Mouse (Mus musculus) lung, postnatal 14 days (tissue): Measurements from ENCODE around the gene Prg3.

Experiments used
- DNase-seq: peaks from one replicate; pipeline ENCODE4 v3.0.0; 2021

The Prg3 gene

DNA sequence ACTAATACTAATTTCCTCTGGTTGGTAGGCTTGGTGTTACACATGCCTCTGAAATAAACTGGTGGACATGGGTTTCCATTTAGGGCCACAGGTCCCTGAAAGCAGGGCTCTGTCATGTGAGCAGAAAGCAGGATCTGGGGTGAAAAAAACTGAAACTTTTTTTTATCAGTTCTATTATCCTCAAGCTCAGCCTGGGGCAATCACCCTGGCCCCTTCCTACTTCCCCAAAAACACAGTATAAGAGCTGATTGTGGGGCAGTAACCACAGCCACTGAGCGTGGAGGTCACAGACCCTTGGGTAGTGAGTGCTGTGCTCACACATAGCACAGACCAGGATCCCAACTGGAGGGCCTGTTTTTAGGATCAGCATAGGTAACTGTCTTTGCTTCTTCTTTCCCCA lies at the start of gene Prg3:
TSS of gene Prg3 (plus strand) at position 286 of the 400 bp plus-strand sequence.
- no peak for DNase-seq

DNA sequence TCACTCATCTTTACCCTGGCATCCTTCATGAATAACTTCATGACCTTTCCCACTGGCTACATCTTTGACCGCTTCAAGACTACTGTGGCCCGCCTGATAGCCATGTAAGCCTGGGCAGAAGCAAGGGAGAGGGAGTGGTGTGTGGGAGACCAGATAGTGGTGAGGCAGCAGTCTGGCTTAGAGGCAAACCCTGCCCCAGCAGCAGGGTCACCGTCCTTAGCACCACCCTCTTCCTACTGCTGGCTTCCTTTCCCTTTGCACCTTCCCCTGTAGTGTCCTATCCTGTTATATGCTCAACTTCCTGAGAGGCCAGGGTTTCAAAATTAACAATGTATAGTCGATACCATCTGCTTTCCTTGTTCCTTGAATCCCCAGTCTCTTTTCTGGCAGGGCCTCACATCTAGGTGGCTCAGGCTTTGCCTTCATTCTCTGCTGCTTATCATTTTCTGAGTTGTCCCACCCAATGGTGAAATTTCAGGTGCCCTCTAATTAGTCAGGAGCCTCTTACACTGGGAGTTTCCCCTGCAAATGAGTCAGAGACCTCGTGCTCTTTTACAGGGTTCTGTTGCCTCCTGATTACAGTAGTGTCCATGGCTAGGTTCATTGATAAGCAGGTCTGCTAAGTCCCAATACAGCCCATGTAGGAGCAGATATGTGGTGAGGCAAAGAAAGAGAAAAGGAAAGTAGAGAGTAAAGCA lies 49.6 kb upstream of the Prg3 start:
- peak; percentile 56 for DNase-seq

DNA sequence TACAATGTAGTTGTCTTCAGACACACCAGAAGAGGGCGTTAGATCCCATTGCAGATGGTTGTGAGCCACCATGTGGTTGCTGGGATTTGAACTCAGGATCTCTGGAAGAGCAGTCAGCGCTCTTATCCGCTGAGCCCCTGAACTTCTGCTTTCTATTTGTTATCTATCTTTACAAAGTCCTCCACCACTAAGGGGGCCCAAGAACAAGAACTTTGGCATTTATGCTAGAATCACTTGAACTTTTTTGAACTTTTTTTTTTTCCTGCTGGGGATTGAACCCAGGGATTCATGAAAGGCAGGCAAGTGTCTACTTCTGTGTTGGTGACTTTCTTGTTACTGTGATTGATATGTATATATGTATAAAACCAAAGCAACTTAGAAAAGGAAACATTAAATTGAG lies 48.7 kb upstream of the Prg3 start:
- no peak for DNase-seq

DNA sequence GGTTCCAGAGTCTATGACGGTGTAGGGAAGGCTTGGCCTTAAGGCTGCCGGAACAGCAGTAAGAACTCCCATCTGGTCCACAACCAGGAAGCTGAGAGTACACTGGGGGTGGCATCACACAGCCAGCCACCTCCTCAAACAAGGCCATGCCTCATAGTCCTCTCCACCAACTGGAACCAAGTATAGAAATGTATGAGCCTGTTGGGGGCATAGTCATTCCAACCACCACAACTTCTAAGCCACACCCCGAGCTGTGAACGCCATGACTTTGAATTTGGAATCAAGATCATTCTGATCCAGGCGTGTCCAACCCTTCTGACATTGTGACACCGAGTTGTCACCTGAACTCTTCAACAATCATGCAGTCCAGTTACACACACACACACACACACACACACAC lies 48.3 kb upstream of the Prg3 start:
- no peak for DNase-seq

DNA sequence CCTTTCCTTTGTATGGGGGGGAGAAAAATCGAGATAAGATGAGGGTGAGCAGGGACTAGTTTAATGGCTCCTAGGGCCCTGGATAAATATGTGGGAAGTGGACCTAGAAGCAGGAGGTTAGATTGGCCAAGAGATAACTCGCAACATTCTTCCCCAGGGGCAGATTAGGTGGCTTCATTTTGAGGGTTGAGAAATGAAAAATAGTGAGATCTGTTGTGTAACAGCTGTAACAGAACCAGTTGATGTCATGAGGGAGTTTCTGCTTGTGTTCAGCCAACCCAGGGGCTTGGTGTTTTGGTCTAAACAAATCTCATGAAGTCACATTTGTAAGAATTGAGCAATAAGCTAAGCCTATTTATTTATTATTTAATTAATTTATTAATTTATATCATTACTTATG lies 46.7 kb upstream of the Prg3 start:
- DNase-seq, result no peak

DNA sequence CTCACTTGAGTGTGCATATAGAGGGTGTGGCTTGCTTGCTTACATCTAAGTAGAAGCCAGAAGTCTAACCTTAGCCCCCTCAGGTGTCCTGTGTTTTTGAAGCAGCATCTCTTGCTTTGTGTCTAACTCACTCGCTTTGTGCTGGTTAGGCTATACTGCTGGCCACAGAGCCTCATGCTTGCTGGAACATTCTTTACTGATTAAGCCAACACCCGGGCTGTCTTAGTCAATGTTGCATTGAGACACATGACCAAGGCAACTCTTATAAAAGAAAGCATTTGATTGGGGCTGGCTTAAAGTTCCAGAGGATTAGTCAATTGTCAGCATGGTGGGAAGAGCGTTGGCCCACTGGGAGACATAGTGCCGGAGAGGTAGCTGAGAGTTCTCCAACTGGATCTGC lies 46.2 kb upstream of the Prg3 start:
- DNase-seq, result no peak

DNA sequence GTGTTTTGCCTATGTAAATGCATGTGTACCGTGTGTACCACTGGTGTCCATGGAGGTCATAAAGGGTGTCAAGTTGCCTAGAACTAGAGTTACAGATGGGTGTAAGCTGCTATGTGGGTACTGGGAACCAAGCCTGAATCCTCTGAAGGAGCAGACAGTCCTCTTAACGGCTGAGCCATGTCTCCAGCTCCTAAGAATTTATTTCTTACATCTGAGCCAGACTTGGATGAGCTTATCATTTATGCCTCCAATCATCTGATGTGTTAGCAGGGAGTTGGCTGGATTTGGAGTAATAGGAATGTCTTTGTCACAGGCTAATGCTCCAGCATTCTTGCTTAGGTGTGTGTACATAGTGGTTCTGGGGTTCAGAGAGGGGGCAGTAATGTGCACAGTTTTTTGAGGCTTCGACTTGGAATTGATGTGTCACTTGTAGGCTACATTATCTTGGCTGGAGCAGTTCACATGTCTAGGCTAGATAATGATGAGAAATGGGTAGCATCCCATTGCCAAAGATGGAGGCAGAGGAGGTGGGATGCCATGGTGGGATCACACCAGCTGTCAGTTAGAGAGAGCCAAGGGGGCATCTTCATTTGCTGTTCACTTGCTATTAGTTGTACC lies 40.8 kb upstream of the Prg3 start:
- no peak for DNase-seq

DNA sequence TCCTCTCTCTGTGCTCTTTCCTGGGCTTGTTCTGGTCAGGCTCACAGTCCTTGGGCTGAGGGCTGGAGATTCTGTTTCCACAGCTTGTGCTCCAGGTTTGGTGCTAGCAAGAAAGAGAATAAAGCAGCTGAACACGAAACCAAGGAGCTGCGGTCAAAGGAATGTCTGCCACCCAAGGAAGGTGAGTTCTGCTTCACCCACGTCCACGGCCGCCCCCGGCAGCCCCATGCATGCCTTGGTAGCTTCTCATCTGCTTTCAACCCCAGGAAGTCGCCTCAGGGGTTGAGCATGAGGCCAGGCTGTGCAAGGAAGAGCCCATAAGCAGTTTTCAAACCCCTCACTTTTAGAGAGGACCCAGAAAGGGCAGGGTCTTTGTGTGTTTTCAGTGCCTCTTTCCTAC lies 39.8 kb upstream of the Prg3 start:
- no peak for DNase-seq

DNA sequence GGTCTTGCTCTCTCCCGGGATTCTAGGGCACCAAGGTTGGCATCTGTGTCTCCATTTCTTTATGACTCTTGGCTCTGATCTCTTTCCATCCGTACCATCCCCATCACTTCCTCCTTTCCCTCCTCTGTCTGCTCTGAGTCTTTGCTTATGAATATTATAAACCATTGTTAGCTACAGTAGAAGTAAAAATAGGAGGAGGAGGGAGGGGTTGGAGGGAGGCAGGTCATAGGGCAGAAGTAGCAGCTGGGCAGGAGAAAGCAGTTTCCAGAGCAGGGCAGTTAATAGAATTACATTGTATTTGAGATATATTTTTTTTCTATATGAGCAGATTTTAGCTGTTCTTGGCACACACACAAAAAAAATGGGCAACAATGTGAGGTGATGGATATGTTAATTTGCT lies 39.3 kb upstream of the Prg3 start:
- no peak for DNase-seq

DNA sequence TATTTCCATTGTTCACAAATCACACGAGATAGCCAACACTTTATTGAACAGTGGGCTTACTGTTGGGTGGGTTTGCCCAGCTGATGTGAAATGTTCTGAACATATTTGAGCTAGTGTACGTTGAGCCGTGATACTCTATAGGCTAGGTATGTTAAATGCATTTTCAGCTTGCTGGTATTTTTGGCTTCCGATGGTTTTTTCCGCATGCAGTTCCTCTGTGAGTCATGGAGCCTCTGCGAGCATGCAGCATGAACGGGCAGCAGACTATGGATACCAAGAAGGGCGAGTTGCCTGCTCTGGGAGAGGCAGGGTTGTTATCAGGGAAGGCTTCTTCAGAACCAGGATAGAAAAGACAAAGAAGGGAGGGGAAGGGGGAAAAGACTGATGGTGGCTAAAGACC lies 37.0 kb upstream of the Prg3 start:
- no peak for DNase-seq

DNA sequence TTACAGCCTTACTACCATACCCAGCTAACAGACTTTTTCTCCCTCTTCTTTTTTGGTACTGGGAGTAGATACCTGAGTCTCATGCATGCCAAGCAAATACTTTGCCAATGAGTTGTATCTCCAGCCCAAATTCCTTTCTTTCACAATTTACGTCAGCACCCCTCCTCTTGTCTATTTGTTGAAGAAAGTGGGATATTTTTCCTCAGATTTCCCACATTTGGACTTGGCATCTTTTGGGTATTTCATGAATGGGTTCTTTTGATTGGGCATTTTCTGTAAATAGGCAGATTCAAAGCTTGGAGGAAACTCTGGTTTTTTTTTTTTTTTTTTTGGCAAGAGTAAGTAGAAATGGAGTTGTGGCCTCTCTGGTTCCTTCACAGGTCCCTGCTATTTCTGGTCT lies 35.8 kb upstream of the Prg3 start:
- DNase-seq, result no peak

DNA sequence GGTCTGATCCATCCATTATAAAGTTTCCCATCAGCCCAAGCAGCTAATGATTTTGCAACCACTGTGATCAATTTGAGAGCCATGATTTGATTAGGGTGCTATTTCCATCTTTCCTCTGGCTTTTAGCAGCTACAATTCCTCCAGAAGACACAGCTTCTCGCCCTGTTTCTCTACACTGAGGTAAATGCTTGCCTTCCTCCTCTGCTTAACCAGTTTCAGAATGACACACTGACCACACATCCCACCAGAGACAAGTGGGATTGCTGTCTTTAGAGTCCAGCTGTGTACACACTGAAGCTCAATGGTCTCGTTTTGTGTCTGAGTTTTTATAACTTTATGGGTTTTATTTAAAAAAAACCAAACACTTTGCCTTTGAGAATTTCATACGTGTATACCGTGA lies 35.3 kb upstream of the Prg3 start:
- DNase-seq, result no peak

DNA sequence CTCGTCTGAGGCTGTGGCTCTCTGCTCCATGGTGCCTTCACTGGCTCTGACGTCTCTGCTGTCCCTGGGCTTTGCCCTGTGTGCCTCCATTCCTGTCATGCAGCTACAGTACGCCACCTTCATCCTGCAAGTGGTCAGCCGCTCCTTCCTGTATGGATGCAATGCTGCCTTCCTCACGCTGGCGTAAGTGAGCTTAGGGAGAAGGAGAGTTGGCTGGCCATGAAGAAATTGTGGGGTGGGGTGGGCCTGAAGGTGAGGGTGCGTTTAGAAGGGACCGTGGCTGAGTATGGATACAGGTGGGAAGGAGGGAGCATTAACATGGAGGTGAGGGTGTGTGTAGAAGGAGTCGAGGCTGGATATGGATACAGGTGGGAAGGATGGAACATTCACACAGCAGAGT lies 32.6 kb upstream of the Prg3 start:
- no peak for DNase-seq

DNA sequence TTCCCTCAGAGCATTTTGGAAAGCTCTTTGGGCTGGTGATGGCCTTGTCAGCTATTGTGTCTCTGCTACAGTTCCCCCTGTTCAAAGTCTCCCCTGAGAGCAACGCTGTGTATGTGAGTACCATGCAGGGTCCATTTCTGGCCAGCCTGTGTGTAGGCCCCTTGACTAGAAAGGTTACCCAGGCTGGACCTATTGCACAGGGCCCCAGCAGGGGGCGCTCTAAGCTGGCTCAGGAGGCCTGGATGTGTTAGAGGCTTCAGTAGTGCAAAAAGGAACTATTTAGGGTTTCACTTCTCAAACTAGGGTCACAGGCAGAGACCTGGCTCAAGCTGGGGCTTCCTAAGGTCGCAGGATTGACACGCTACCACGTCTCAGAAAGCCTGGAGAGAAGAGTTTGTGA lies 31.7 kb upstream of the Prg3 start:
- peak; percentile 66 for DNase-seq

DNA sequence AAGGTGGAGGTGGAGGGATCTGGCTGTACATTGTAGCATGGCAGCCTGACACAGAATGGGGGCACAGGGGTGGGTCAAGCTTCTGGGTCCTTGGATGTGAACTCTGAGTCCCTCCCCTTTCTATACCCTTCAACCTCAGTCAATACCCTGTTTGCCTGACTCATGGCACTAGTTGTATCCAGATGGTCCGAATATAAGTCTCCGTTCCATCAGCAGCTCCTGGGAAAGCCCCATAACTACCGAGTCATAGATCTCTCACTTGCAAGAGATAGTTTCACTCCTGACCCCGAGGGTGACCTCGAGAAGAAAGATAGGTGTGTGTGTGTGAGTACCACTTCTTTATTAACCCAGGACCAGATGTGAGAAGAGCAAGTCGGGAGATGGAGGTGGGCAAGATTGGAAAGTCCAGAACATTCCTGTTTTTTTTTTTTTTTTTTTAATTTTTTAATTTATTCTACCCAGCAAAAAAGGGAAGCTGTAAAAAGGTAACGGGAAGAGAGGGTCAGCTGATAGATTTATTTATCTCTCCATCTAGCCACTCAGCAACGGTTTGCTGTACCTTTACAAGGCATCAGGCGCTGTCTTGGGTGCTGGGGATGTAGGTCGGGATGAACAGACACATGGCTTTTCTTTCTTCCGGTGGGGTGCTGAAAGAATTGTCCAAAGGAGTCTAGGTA lies 29.3 kb upstream of the Prg3 start:
- DNase-seq, result no peak

DNA sequence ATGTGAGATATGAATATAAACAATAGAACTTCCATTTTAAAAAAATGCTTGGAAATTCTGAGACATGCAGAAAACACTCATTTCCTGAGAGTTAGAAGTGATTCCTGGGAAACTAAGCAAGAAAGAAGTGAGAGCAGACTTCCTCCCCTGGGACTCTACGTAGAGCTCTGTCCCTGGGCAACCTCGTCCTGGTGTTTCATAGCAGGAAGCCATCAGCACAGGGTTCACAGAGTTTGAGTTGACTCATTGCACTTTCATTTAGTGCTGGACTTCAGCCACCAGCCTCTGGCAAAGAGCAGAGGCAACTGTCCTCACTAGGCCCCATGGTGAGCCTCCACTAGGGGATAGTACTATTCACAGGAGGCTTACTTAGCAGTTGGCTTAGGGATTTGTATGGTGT lies 26.7 kb upstream of the Prg3 start:
- peak; percentile 47 for DNase-seq

DNA sequence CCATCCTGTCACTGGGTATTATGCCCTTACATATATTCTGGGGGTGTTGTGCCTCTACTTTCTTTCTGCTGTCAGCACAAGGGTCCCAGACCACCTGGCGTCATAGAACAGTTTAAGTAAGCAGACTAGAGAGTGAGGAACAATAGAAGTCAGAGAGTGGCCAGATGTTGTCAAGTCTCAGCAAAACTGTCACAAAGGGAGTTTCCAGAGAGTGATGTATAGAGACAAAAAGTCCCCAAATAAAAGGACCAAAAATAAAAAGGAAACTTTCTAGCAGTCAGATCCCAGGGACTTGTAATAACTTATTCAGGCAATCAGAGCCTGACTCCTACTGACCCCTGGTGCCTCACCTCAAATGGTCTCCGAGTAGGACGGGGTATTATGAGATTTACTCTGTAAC lies 26.1 kb upstream of the Prg3 start:
- no peak for DNase-seq

DNA sequence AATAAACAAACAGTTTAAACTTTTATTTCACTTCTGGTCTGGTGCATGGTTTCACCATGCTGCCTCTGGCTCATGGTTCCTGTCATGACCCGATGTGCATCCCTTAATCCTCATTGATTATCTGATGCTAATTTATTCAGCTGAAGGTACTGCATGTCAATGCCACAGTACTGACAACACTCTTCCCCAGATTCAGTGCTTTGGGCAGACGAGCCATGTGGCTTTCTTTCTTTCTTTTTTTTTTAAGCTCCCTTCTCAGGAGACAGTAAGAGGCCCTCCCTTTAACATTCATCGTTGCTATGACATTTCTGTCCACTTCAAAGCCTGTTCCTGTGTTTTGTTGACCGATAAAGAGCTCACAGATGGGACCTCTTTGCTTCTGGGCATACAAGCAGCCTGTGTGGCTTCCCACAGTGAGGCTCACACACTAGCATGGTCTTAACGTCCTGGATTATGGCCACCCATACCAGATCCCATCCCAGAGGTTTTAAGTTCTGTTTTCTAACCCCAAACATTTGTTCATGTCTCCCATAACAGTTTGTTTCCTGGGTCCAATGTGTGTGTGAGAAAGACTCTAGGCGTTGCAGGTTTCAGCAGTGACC lies 25.0 kb upstream of the Prg3 start:
- no peak for DNase-seq

DNA sequence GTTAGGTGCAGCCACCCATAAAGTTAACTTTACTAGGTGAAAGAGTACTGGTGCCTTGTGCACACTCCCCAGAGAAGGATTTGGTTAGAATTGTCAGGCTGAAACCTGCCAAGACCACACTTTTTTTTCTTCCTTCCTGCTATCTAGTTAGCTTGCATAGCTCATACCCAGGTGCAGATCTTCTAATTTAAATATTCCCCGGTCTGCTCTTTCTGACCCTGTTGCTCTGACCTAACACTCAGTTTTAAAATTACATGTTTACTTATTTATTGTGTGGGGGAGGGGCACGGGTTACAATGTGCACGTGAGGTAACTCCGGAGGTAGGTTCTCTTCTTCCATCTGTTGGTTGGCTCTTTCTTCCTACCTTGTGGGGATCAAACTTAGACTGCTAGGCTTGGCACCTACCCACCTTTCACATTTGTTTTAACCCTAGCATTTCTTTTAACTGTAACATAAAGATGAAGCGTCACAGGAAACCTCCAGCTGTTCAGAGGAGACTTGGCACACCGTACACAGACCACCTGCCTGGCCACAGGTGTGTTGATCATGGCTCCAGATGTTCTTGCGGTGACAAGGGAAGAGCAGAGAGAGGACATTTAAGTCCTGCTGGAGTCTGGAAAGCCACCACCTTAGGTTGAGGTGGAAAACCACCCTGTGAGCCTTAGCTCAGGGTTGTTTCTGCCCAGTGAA lies 23.8 kb upstream of the Prg3 start:
- DNase-seq, result no peak

DNA sequence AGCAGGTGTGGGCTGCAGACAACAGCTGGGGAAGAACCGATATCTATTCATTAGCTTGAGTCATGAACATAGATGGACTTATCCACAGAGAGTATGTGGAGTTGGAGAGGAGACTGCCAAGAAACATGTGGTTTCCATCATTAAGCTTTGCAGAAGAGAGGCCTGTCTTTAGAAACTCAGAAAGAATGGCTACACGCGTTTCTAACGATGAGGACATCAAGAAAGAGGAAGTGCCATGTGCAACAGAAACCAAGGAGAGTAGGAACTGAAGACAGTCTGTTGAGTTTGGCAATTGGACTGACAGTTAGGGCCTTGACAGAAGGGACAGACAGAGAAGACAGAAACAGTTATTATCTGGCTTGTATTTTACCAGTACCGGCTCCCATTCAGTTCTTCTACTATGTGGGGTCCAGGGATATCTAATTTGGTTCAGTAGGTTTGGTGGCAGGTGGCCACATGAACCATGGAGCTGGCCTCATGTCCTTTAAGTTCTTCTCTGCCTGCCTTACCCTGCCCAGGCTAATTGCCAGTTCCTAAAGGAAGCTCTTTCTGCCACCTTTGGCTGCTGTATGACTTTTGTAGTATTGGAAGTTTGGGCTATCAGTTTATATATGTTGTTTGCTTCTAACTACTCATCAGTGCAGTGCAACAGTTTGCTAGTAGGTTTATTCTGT lies 20.6 kb upstream of the Prg3 start:
- no peak for DNase-seq

DNA sequence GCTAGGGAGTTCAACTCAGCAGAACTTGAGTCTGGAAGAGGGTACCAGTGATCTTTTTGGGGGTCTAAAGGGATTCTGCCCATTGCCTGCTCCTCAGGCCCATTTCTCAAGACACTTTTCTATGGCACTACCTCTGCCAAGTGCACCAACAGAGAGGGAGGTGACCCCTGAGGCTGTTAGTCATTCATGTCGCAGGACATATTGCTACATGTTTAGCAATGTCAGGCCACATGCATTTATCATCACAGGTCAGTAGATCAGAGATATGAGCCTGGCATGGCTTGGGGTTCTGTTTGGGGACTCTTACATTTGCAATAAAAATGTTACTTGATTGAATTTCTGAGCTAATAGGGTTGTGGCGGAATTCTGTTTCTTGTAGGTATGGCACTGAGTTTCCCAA lies 12.4 kb upstream of the Prg3 start:
- no peak for DNase-seq

DNA sequence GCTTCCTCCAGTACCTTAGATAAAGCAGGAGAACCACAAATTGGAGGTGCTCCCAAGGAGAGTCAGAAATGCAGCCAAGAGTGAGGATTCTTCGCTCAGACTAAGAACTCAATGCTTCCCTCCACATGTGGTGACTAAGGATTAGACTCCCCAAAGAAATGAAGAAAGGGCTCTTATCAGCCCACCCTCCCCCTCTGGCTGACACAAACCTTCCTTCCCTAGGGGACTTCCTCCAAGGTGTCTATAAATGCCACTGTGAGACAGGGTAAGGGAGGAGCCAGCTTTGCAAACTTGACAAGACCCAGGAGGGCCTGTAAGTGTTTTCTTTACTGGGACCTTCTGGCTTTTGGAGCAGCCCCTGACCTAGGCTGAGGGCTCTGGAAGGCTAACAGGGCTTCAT lies 7.8 kb upstream of the Prg3 start, which contains the start of gene Prg2:
TSS of gene Prg2 (plus strand) at position 274 of the 400 bp plus-strand sequence.
- DNase-seq, result no peak

DNA sequence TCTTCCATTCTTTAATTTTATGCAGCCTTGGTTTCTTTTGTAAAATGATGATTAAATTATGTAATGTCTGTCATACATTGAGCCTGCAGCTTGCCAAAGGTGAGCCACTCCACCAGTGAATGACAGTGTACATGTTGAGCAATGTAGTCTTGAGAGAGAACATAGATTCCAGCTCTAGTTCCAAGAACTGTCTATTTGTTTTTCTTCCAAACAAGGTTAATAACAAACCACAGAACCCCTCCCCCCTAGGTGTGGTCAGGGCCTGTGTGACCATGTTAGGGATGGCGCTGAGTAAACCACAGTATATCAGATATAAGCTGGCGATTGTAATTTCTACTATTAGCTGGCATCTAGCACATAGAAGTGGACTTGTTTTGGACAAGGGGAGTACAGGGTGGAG lies 8.4 kb downstream of the Prg3 start:
- DNase-seq, result no peak
